Mouse (Mus musculus) urinary bladder, postnatal 10 days (tissue): Measurements from ENCODE around the gene Pafah1b2.

Experiments used
- DNase-seq: peaks from one replicate; pipeline ENCODE4 v3.0.0; 2022; ENCODE audit warnings: low spot score

The Pafah1b2 gene

DNA sequence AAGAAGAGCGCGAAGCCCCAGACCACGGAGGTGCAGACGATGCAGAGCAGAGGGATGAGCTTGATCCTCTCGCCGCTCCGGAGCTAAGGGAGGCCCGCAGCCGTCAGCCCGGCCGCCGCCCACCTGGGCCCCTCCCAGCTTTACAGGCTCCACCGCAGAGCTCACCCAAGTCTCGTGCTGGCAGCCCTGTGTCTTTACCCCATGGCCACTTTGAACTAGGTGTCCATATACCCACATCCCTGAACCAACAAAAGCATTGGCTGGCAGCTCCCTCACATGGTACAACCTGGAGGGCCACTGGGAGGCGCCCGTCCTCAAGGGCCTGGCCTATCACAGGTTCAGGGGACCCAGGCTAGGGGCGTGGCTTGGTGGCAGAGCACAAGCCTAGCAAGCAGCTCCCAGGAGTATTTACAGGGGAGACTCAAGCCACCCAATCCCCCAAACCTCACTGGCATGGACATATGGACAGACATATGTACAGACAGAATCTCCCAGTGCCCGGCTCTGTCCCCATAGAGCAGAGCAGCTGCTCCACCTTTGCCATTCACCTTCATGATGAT lies 71.1 kb downstream of the Pafah1b2 start:
- no peak for DNase-seq

DNA sequence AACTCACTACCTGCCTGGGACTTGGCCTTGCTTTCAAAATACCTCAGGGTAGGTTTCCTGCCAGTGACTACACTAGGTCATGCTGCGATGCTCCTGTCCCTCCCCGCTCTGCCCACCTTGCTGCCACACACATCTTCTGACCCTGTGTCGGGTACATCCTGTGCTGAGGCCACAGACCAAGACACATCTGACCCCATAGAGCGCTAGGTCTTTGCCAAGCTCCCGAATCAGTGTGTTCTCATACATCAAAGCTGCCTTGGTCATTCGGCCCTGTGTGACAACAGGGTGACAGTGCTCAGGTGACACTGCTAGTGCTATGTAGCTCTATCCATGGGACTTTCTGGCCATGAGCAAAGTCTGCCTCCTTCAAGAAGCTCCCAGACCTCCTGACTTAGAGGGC lies 72.7 kb downstream of the Pafah1b2 start:
- no peak for DNase-seq

DNA sequence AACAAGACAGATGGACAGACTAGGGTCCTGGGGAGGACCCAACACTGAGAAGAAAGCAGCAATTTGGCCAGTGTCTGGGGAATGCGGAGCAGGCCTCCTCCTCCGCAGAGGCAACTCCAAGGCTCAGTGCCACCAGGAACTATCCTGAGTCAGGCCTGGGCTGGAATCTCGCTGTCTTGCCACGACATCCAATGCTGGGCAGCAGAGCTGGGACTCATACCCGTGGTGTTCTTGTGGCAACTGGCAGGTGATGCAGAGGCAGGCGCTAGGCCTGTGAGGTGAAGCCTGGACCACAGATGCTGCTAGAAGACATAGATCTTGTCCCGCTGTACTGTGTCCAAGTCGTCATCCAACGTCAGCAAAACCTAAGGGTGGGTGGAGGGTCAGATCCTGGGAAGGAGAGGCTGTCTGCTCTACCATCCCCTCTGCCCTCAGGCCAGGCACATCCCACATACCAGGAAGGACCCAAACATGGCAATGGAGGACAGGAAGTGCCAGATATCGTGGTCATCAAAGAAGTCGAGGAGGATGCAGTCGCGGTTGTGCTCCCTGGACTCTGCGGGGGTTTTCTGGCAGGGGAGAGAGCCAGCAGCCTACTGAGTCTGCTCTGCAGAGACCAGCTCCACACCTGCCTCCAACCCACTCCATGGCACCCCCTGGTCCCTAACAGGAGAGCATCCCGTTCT lies 73.4 kb downstream of the Pafah1b2 start:
- no peak for DNase-seq

DNA sequence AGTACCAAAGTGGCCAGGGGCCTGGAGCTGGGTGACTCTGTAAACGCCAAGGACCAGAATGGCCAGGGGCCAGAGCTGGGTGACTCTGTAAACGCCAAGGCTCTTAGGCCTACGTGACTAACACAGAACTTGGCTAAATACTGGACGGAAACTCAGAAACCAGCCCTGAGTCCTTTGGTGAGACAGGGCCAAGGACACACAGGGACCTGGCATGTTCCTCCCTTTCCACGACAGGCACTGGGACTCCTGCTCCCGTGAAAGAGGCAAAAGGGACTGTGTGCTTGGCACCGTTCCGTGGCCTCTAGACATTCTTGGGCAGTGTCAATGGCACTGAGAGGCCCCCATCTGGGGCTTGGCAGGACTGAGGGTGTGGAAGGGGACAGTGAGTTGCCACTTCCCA lies 74.4 kb downstream of the Pafah1b2 start:
- no peak for DNase-seq

DNA sequence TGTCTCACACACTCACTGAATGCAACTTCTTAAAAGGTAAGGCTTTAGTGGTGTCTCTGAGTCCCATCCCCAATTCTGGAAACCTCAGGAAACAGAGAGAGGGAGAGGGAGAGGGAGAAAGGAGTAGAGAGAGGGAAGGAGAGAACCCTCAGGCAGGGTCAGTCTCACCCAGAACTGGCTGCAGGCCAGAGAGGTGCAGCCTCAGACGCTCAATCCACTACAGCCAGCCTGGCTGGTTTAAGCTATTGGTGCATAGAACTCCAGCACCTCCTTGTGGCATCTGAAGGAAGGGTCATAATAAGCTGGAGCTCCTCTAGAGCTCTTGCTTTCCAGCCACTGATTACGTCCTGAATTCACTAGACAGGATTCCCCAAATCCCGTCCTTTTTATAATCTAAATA lies 75.6 kb downstream of the Pafah1b2 start:
- DNase-seq: no peak

DNA sequence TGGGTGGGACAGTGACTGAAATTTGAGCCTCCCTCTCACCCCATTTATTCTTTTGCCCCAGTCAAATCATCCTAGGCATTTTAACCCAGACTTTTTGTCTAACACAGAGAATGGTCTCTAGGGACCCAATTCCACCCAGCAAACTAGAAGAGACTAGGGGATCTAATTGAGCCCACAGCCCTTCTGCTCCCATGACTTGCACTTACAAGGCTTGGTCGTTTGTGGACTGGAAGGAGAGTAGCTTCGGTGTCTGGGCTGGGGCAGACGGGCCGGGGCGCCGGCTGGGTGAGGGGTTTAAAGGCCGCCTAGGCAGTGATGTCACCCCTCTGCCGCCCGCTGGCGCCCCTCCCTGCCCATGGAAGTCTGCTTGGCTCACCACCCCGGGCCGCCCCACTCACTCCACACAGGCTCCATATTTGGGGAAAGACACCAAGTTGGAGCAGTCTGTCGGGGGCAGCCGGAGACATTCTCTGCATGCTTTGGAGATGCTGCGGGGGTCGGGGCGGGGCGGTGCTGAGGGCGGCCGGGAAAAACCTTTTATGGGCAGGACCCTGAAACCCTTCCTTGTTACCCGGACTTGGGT lies 76.8 kb downstream of the Pafah1b2 start, which contains the start of gene Tagln:
Tagln (minus strand) TSS at position 431 of the 583 bp plus-strand sequence.
- DNase-seq: peak; percentile 63

DNA sequence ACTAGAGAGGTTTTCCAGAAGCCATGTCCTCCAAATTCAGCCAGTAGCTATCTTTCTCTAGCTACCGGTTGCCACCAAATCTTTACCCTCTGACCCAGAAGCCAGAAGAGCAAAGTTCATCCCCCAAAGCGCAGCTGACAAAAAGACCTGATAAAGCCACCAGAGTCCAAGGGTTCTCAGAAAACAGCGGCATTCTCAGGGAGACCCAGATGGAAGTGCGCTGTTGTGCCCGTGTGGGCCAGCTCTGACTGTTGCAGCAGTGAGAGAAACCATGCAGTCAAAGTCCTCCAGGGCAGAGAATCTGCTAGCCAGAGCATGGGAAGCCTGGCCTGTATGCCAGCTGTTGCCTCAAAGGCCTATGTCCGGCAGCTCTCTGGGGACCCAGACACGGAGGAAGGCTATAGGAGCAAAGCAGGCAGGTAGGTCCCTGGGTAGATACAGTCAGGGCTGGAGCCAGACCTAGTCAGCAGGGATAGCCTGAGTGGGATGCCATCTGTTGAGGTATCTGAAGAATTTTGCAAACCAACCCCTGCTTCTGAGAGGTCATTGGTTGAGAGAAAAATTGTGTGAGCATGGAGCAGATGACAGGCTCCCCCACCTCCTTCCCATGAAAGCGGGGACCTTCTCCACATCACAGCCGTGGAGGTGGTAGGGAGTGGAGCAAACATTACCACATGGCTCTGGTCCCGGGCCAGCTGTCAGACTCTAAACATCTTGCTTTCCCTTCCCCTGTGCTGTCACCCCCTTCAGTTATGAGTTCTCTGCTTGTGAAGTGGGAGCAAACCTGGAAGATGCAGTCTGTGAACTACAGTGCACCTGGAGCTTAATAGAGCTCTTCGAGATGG lies 79.7 kb downstream of the Pafah1b2 start:
- no peak for DNase-seq

DNA sequence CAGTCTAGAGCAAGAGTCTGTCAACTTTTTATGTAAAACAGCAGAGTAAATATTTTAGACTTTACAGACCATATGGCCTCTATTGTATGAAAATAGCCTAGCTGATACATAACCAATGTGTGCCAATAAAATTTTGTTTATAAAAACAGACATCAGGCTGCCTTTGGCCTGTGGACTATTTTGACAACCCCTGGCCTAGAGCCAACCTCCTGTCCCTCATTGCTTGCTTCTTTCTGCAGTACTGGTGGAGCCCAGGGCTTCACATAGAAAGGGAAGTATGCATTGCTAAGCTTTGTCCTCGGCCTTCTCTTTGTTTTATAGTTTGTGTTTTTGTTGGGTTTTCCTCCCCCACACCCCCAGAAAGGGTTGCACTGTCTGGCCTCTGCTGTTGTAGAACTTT lies 80.5 kb downstream of the Pafah1b2 start:
- no peak for DNase-seq

DNA sequence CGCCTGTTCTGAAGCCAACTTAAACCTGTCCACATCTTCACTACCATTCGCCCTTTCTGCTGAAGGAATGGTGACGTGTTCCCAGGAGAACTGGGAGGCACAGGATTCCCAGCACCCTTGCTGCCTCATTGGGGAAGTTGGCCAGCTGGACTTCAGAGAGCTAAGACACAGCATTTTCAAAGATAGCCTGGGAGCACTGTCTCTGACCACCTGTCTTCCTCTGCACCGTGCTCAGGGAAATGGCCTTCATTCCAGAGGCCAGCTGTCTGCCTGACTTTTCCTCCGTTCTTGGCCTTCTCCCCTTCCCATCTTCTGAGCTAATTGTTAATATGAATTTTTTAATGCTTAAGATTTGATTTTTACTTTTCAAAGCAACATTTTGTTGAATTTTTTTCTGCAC lies 83.2 kb downstream of the Pafah1b2 start:
- no peak for DNase-seq

DNA sequence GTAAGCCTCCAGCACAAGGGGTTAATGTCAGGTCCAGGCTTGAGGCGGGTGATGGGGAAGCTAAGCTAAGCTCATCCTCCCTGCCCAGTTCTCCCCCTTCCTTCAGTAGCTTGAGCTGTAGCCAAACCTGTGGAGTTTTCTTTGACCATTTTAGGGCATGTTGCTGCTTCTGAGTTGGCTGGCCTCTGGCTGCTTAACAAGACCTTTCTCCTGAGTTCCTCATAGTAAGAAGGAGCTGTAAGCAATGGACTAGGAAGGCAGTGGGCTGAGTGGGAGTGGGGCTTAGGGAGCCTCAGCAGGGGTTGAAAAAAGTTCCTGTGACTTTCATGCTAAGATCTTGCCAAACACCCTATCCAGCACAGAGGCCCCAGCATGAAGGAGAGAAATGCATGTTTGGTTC lies 92.6 kb downstream of the Pafah1b2 start:
- DNase-seq: no peak

DNA sequence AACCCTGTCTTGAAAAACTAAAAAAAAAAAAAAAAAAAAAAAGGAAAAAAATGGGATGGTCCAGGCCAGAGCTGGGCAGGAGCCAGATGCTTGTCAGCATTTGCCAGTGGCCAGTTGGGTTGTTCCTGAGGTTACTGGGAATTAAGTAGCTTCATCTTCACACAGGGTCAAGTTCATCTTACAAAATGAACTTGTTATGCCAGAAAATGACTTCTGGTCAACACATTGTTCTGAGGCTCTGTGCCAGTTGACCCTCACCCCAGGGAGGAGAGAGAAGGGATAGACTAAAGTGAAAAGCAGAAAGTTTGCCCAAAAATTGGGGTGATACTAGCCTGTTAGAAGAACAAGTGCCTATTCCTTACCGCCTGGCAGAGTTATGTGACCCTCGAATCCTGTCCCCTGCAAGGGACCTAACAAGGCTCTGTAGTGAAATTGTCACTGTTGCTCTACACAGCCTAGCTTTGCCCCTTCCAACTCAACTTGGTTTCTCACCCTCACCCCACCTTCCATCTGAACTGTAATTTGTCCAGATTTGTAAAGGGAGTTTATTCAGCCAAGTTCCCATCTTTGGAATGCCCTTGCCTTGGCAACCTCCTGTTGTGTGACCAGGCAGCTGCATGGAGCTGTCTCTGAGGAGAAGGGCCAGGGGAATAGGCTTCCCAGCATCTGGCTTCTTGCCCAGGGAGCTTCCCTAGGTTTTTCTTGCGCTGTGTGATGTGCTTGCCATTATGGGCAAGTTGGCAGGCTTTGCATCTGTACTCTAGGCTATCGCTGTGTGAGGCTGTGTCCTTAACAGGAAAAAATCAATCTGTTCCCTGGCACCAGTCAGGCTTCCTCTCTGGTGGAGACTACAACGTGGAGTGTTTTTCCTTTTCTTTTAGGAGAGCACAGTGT lies 95.2 kb downstream of the Pafah1b2 start:
- peak; percentile 47 for DNase-seq

DNA sequence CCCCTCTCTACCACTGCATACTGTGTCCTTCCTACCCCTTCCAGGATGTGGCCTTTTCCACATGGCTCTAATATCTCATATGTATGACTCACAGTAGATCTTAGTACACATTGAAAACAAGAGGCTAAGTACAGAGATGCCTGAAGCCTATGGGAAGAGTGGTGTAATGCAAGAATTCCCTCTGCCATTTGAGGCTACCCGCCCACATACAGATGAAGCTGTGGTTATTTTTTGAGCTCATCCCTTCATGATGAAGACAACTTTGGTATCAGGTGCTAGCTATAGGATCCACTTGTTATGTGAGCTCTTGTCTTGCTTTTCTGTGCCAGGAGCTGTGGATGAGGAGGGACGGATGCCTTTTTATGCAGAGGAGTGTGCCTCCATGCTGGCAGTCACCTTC lies 96.8 kb downstream of the Pafah1b2 start:
- DNase-seq: no peak
